Mouse (Mus musculus) kidney, adult 2 months (tissue): ENCODE data around the gene Sstr3. TPM values are rescaled to one million over a fixed set of nuclear protein-coding genes. Genes with fewer than 3 reads are reported as not detected.

Experiments
- DNase-seq: peaks from one replicate; pipeline ENCODE4 v3.0.0; 2021
- H3K27ac ChIP-seq: fragments of 200-500 bp; 2 replicates; pipeline ENCODE4 v1.5.1; 2012; ENCODE audit warnings: low read depth, low read length, control low read depth, inconsistent platforms; ENCODE audit not compliant: insufficient read depth
- H3K27me3 ChIP-seq: fragments of 200-500 bp; replicated peaks from 2 replicates; pipeline ENCODE4 v1.6.1; 2012; ENCODE audit warnings: mild to moderate bottlenecking, moderate library complexity, low read length, inconsistent platforms; ENCODE audit not compliant: control insufficient read depth, insufficient read depth
- H3K36me3 ChIP-seq: fragments of 200-500 bp; 2 replicates; pipeline ENCODE4 v1.6.1; 2012; ENCODE audit warnings: mild to moderate bottlenecking, moderate library complexity, low read length, inconsistent platforms; ENCODE audit not compliant: control insufficient read depth, insufficient read depth
- H3K4me1 ChIP-seq: fragments of 200-500 bp; 2 replicates; pipeline ENCODE4 v1.6.1; 2011; ENCODE audit warnings: low read length; ENCODE audit not compliant: control insufficient read depth, insufficient read depth
- H3K4me3 ChIP-seq: fragments of 200-500 bp; 2 replicates; pipeline ENCODE4 v1.5.1; 2011; ENCODE audit warnings: mild to moderate bottlenecking, low read depth, low read length, control low read depth; ENCODE audit not compliant: insufficient read depth
- CTCF ChIP-seq: fragments of 200-500 bp; conservative IDR thresholded peaks from 2 replicates; pipeline ENCODE4 v1.5.1; 2011; ENCODE audit warnings: low read depth, mild to moderate bottlenecking, control low read depth, low read length, moderate library complexity, mixed read lengths; ENCODE audit not compliant: insufficient read depth, insufficient read length
- POLR2A ChIP-seq: fragments of 200-500 bp; IDR thresholded peaks from one replicate; pipeline ENCODE4 v1.6.1; 2011; ENCODE audit warnings: low read depth, low read length, control low read depth
- WGBS: fragments of 180-500 bp; shearing (Covaris S2); methylation state at CpG from one replicate; pipeline ENCODE4 v1.1.7; 2018; 5-methylcytosine and 5-hydroxymethylcytosine counted together
- polyA plus RNA-seq: library from polyadenylated mRNA; depleted of rRNA; stranded (reverse); fragments of >200 nt; gene quantifications from 2 replicates; pipeline ENCODE4 v1.2.3, GENCODE M21; 2012

Gene Sstr3
- polyA plus RNA-seq, 1 experiment: 0.17 TPM

DNA sequence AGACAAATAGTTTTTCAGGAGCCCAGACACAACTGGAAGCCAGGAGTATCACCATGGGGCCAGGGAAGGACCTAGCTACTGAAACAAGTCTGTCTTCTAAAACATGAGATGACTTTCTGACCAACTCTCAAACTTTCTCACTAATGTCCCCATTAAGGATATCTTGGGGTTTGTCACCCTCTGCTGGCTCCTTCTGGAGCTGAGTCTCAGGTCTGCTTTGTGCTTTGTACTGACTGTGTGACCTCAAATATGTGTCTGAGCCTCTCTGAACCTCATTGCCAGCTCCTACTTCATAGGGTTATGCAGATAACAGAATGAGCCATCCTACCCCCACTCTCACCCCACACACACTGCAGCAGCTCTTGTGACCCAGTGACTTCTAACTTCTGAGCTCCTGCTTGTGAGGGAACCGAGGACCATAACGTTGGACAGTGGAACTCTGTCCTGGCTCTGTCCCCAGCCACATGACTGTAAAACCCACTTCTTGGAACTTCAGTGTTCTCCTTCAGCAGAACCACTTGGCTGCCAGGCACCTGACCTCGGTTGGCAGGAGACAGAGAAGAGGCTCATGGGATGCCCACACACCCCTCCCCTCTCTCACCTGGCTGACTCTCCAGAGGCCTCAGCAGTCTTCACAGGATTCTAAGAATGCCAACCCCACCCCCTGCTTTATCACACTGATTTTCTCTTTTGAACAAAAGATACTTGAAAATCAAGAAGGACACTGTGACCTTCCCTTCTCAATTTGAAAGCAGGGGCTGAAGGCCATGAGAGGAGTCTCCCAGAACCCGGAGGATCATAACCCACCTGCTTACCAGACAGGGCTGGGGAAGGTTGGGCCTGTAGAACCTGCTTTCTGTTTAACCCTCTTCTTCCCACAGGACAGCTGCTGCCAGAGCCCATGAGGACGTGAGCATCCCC is 3.2 kb upstream of the Sstr3 start:
- 24% methylated on average over 5 of the region's 5 CpGs for WGBS
- Histone ChIP-seq H3K4me3 (no peak overlapping the region), H3K27ac (no peak overlapping the region), H3K27me3 (no peaks in the 10 kb centered on the region), H3K36me3 (no peaks in the 10 kb centered on the region), H3K4me1 (peaks cover 6% of the 10 kb centered on the region; the same call in 1 of the 2 replicates)
- peak; percentile 91 for DNase-seq
- TF ChIP-seq CTCF (peak; percentile 66), POLR2A (no peak)

DNA sequence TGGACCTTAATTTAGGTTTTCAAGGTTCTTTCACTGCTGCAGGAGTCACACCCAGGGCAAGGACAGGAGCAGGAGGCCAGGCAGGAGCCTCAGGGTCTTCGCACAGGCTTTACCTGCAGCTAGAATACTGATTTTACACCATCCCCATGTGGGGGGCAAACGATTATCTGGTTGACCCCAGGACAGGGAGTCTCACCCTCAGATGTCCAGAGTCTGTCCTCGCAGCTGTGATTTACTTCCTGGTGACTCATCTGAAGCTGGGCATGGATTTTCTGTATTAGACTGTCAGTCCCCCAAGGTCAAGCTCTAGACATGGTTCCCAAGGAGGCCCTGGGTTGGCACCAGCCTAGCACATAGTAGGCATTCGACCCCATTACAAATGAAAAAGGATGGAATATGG is 1.6 kb upstream of the Sstr3 start:
- H3K36me3 ChIP-seq: no peaks in the 10 kb centered on the region
- TF ChIP-seq POLR2A (no peak), CTCF (no peak)
- H3K4me1 ChIP-seq: peaks cover 13% of the 10 kb centered on the region; the same call in 1 of the 2 replicates
- no peak for DNase-seq
- no peaks in the 10 kb centered on the region for H3K27me3 ChIP-seq
- 67% methylated on average over 4 of the region's 4 CpGs for WGBS
- H3K4me3 ChIP-seq: no peak overlapping the region
- no peak overlapping the region for H3K27ac ChIP-seq

DNA sequence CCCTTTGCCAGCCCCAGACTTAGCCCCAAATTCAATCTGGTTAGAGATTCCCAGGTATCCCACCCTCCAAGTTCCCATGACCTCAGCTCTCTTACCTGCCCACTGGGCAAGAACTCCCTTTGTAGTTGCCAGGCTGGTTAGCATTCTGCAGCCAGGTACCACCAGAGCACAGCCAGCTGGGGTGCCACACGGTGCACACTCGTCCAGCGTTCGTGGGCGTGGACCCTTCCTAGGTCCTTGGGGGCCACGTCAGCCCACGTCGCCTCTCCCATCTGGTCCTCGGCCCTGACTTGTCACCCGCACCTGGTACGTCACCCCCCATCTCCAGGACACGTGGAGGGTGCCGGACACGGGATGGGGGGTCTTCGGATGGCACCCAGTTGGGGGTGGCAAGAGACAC is 444 bp downstream of the Sstr3 start:
- TF ChIP-seq CTCF (no peak), POLR2A (no peak)
- Histone ChIP-seq H3K4me3 (no peak overlapping the region), H3K27ac (no peak overlapping the region), H3K4me1 (peaks cover 13% of the 10 kb centered on the region; the same call in 1 of the 2 replicates), H3K27me3 (no peaks in the 10 kb centered on the region), H3K36me3 (no peaks in the 10 kb centered on the region)
- no peak for DNase-seq
- 47% methylated on average over 15 of the region's 15 CpGs for WGBS

DNA sequence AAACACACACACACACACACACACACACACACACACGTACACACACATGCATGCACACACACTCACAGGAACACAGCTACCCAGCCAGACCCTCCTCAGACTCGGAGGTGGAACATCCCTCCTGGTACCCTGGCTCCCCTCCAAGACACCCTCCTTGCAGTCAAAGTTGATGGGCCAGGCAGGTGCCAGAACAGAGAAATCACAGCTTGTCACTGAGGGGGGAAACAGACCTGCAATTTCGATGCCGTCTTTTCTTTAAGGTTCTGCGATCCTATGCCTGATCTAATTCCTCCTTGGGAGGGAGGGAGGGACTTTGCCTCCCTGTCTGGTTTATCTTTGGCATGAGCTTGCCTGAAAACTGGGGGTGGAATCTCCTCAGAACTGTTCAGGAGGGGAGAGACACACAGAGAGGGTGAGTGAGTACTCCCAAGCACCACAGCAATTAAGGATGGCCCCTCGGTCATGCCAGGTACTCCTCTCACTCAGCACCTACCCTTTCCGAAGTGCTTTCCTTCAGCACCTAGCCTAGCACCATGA is 1.6 kb downstream of the Sstr3 start:
- H3K4me1 ChIP-seq: 0 out of 2 replicates have a peak, but pooled peaks cover 8% of the 10 kb centered on the region
- H3K4me3 ChIP-seq: no peak overlapping the region
- DNase-seq: no peak
- TF ChIP-seq POLR2A: no peak
- TF ChIP-seq CTCF: no peak
- 49% methylated on average over 7 of the region's 7 CpGs for WGBS
- no peaks in the 10 kb centered on the region for H3K36me3 ChIP-seq
- H3K27ac ChIP-seq: no peak overlapping the region
- no peaks in the 10 kb centered on the region for H3K27me3 ChIP-seq

DNA sequence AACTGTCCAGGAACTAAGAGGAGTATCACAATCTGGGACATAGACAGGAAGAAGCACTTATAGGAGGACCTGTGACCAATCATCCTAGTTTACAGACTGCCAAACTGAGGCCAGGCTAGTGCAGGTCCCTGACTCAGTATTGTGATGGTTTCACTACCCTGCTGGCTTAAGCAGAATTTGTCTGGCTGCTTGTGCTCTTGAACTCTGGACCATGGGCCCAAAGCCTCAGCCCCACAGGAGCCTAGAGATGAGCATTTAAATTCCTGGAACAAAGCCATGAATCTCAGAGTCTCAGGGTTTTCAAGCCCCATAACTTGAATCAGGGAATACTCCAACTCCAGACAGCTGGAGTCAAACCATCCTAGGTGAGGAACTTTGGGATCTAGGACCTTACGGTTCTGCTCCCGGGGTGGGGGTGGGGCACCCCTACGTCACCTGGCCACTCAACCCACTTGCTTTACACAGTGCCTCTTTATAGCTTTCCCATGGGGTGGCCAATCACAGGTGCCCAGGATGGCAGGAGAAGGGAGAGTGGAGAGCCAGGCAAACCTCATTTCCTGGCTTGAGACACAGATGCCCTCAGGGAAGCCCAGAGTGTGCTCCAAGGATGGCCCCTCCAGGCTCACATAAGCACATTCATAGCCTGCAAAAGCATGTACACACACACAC is 2.3 kb downstream of the Sstr3 start:
- 57% methylated on average over 3 of the region's 3 CpGs for WGBS
- Histone ChIP-seq H3K4me3 (no peak overlapping the region), H3K27me3 (no peaks in the 10 kb centered on the region), H3K27ac (no peak overlapping the region), H3K4me1 (0 out of 2 replicates have a peak, but pooled peaks cover 8% of the 10 kb centered on the region), H3K36me3 (no peaks in the 10 kb centered on the region)
- DNase-seq: peak; percentile 67
- no peak for TF ChIP-seq POLR2A
- TF ChIP-seq CTCF: no peak

DNA sequence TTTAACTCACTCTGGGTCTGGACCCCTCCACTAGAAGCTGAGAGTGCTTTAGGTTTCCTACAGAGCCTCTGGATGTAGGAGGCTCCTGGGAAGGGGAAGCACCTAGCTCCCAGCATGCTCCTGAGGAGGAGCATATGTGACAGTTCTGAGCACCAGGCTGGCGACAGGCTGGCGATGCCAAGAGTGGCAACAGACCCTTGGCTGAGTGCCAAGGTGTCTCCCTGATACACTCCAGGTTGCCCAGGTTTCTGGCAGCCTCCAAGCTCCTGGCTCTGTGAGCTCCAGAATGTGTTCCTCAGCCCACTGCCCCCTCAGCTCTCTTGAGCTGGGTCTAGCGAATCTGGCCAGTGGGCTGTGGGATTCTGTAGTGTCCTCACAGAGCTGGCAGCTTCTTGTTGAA is 2.9 kb downstream of the Sstr3 start:
- DNase-seq: peak; percentile 12
- 38% methylated on average over 3 of the region's 3 CpGs for WGBS
- Histone ChIP-seq H3K4me1 (0 out of 2 replicates have a peak, but pooled peaks cover 8% of the 10 kb centered on the region), H3K27me3 (no peaks in the 10 kb centered on the region), H3K27ac (no peak overlapping the region), H3K4me3 (no peak overlapping the region), H3K36me3 (no peaks in the 10 kb centered on the region)
- TF ChIP-seq POLR2A (no peak), CTCF (no peak)

DNA sequence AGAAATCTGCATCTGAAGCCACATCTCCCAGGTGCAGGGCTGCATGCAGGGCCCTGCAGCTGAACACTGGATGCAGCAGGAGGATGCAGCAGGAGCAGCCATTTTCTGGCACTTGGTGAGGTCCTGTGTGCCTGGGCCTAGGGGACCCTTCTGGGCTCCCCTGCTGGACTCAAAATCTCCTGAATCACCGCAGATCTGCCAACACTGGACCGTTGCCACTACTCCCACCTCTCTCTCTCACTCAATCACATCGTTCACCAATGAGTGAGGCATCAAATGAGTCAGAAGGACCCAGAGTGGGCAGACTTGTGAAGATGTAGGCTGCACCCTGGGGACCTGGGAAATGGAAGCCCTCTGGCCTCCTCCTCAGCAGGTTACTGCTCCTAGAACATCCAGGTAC is 3.4 kb downstream of the Sstr3 start:
- TF ChIP-seq CTCF (no peak), POLR2A (no peak)
- no peak overlapping the region for H3K4me3 ChIP-seq
- DNase-seq: no peak
- no peaks in the 10 kb centered on the region for H3K36me3 ChIP-seq
- 75% methylated on average over 3 of the region's 3 CpGs for WGBS
- H3K27ac ChIP-seq: no peak overlapping the region
- no peaks in the 10 kb centered on the region for H3K27me3 ChIP-seq
- 0 out of 2 replicates have a peak, but pooled peaks cover 8% of the 10 kb centered on the region for H3K4me1 ChIP-seq
